Mouse (Mus musculus): ENCODE results near the gene A430033K04Rik. TPM values are rescaled to one million over a fixed set of nuclear protein-coding genes. Genes with fewer than 3 reads are reported as not detected.

The A430033K04Rik gene
- polyA plus RNA-seq, 1 experiment from 2014 or later = 17.9 TPM

Small RNA genes within 50 kb of the gene (microRNA-seq; reads per million reads assigned to microRNA genes)
- not detected for gene Gm24082

Other genes starting within 250 kb of the A430033K04Rik start
- 56.7 and 64.1 TPM in 2 replicates for gene Zfp157, start 181.4 kb upstream of the A430033K04Rik start, polyA plus RNA-seq (2015; fragmentation: Nextera tagmentation; extraction: Ambion mirVana)
- not detected in 2 replicates for gene 1700123K08Rik, start 58.1 kb upstream of the A430033K04Rik start, polyA plus RNA-seq (2015; fragmentation: Nextera tagmentation; extraction: Ambion mirVana)
- 79.3 and 88.4 TPM in 2 replicates for gene Zfp68, start 3.1 kb upstream of the A430033K04Rik start, polyA plus RNA-seq (2015; fragmentation: Nextera tagmentation; extraction: Ambion mirVana)
- 2.9 and 5.3 TPM in 2 replicates for gene Fam20c, start 131.7 kb downstream of the A430033K04Rik start, polyA plus RNA-seq (2015; fragmentation: Nextera tagmentation; extraction: Ambion mirVana)
- not detected in 2 replicates for gene Gm5294, start 197.2 kb downstream of the A430033K04Rik start, polyA plus RNA-seq (2015; fragmentation: Nextera tagmentation; extraction: Ambion mirVana)